Mouse (Mus musculus) midbrain, embryonic 16.5 days (tissue): ENCODE data around the gene Gm42742. TPM values are rescaled to one million over a fixed set of nuclear protein-coding genes. Genes with fewer than 3 reads are reported as not detected.

ENCODE experiments used
- ATAC-seq: fragments of 200-750 bp; cut with Nextera tagmentation; 2 replicates; pipeline ENCODE4 v1.8.0; 2017; ENCODE audit warnings: moderate TSS enrichment
- H3K27ac ChIP-seq: fragments of 300-500 bp; sonication (generic); 2 replicates; pipeline ENCODE4 v1.5.1; 2014; ENCODE audit warnings: mild to moderate bottlenecking, low read length, mixed read lengths
- H3K27me3 ChIP-seq: fragments of 300-500 bp; sonication (generic); 2 replicates; pipeline ENCODE4 v1.6.1; 2014; ENCODE audit warnings: low read depth, low read length, mixed read lengths; ENCODE audit not compliant: control insufficient read depth, insufficient read depth
- H3K36me3 ChIP-seq: fragments of 300-500 bp; sonication (generic); 2 replicates; pipeline ENCODE4 v1.6.1; 2014; ENCODE audit warnings: mild to moderate bottlenecking, low read length, moderate library complexity, mixed read lengths; ENCODE audit not compliant: control insufficient read depth, insufficient read depth
- H3K4me1 ChIP-seq: fragments of 300-500 bp; sonication (generic); 2 replicates; pipeline ENCODE4 v1.6.1; 2014; ENCODE audit warnings: mild to moderate bottlenecking, low read length, mixed read lengths; ENCODE audit not compliant: control insufficient read depth, insufficient read depth
- H3K4me2 ChIP-seq: fragments of 300-500 bp; sonication (generic); 2 replicates; pipeline ENCODE4 v1.6.1; 2014; ENCODE audit warnings: mild to moderate bottlenecking, low read length, mixed read lengths
- H3K4me3 ChIP-seq: fragments of 300-500 bp; sonication (generic); 2 replicates; pipeline ENCODE4 v1.5.1; 2014; ENCODE audit warnings: low read depth, mild to moderate bottlenecking, low read length, moderate library complexity, mixed read lengths
- H3K9ac ChIP-seq: fragments of 300-500 bp; sonication (generic); 2 replicates; pipeline ENCODE4 v1.6.1; 2014; ENCODE audit warnings: low read depth, low read length, mixed read lengths
- H3K9me3 ChIP-seq: fragments of 300-500 bp; sonication (generic); replicated peaks from 2 replicates; pipeline ENCODE4 v1.6.1; 2014; ENCODE audit warnings: mild to moderate bottlenecking, low read length, mixed read lengths; ENCODE audit not compliant: control insufficient read depth, poor library complexity, severe bottlenecking
- WGBS: fragments of 180-500 bp; shearing (Covaris S2); extraction: QIAGEN DNeasy Blood & Tissue Kit; methylation state at CpG from one replicate; pipeline ENCODE4 v1.1.7; 2014; 5-methylcytosine and 5-hydroxymethylcytosine counted together
- microRNA-seq: library from miRNA; unstranded; fragments of <30 nt; microRNA quantifications from one replicate; pipeline ENCODE4, GENCODE M21; 2017
- polyA plus RNA-seq: library from polyadenylated mRNA; unstranded; fragments of >200 nt; fragmentation: Nextera tagmentation; extraction: Ambion mirVana; gene quantifications from 2 replicates; pipeline ENCODE4 v1.2.1, GENCODE M21; 2015

The Gm42742 gene
- polyA plus RNA-seq, 1 experiment from 2014 or later = 61.5 TPM

DNA sequence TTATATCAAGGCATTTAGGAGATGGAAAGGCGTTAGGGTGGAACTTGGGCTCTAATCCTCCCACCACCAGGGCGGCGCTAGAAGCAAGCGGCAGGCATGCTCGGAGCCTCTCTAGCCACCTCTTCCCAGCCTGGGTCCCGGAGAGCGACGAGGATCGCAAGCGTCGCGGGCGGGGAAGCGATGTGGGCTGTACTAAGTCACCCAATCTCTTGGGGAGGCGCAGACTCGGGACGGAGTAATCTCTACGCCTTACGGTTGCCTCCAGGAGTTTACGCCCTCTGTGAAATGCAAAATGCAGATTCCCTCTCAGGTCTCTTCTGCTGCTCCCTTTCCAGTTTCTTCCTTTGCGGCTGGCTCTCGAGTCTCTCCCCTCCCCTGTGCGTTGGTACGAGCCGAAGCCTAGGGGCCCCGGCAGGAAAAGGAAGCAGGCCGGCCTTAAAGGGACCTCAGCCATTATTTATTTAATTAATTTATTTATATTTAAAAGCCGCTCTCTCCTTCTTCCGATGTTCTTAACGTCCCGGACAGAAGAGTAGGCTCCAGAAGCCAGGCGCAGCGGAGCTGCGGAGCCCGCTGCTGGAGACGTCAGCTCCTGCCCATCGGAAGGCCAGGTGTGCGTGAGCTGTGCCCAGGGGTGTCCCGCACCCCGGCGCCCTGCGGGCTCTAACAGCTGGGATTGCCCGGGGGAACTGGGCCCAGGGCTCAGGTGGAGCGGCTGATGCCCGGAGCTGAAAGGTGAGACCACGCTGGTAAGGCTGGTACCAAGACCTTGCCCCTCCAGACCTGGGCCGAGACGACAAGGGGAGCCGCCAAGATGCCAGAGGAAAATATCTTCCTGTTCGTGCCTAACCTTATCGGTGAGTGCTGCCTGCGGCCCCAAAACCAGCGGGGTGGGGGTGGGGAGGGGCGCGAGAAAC is 44.7 kb downstream of the Gm42742 start, which contains the start of gene Cdiptos:
Gene Cdiptos (minus strand): TSS at position 149 of the 917 bp plus-strand sequence.
- 0% methylated on average over 55 of the region's 55 CpGs for WGBS
- Histone ChIP-seq H3K27me3 (no peaks in the 10 kb centered on the region), H3K9me3 (no peaks in the 10 kb centered on the region), H3K27ac (peak within 1 kb of the TSS; percentile 96), H3K4me3 (peak within 1 kb of the TSS; percentile 76), H3K4me2 (peak within 1 kb of the TSS; percentile 83), H3K4me1 (peaks cover 10% of the 10 kb centered on the region), H3K9ac (peak within 1 kb of the TSS; percentile 95), H3K36me3 (peaks cover 21% of the 10 kb centered on the region)
- ATAC-seq = peak; percentile 96

DNA sequence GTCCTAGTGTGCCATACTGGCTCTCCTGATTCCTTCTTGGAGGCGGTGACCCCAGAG is 45.2 kb downstream of the Gm42742 start, which contains the start of gene Cdipt:
Gene Cdipt (plus strand): TSS at position 22 of the 57 bp plus-strand sequence.
- ATAC-seq = no peak
- peak within 1 kb of the TSS; percentile 96 for H3K27ac ChIP-seq
- peak within 1 kb of the TSS; percentile 83 for H3K4me2 ChIP-seq
- WGBS = 5% methylated on average over 1 of the region's 1 CpGs
- peak within 1 kb of the TSS; percentile 95 for H3K9ac ChIP-seq
- no peaks in the 10 kb centered on the region for H3K27me3 ChIP-seq
- peaks cover 22% of the 10 kb centered on the region for H3K36me3 ChIP-seq
- no peaks in the 10 kb centered on the region for H3K9me3 ChIP-seq
- peak within 1 kb of the TSS; percentile 76 for H3K4me3 ChIP-seq
- peaks cover 10% of the 10 kb centered on the region for H3K4me1 ChIP-seq

DNA sequence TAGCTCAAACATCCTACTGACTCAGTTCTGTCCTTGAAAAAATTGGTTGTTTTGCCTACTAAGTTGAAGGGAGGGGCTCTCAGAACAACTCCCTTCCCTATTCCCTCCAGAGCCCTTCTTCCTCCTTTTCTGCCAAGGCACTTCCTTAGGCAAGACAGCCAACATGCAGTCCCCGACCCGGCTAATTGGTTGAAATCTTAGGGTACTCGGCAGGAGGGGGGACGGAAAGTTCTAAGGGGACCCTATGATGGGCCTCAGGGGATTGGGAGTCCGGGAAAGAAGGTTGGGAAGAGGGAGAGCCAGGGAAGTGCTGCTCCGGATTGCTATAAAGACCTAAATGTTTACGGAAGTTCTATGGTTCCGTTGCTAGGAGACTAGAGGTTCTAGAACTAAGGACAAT is 45.4 kb downstream of the Gm42742 start:
- H3K4me1 ChIP-seq = peaks cover 10% of the 10 kb centered on the region
- ATAC-seq = no peak; the same call in 1 of the 2 replicates
- H3K36me3 ChIP-seq = peaks cover 24% of the 10 kb centered on the region
- H3K27ac ChIP-seq = peak overlapping the region; percentile 23; the same call in 1 of the 2 replicates
- no peaks in the 10 kb centered on the region for H3K27me3 ChIP-seq
- H3K4me2 ChIP-seq = peak overlapping the region; percentile 37
- H3K9ac ChIP-seq = no peak overlapping the region
- H3K9me3 ChIP-seq = no peaks in the 10 kb centered on the region
- H3K4me3 ChIP-seq = peak overlapping the region; percentile 76; the same call in 1 of the 2 replicates
- WGBS = 15% methylated on average over 8 of the region's 8 CpGs

DNA sequence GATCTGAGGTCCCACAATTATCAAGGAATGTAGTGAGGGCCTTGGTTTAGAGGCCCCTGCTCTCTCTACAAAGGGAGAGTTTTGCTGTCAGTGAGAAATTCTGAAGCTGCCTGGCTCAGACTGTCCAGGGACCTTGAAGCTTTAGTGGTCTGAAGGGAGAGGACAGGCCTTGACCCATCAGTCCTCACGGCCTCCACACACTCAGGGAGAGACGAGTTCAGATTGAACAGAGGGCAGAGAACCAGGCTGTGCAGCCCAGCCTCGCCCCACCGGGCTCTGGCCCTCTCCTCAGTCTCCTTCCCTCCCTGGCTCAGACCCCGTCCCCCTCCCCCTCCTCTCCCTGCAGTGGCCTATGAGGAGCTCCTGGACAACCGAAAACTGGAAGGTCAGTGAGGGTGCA is 53.5 kb downstream of the Gm42742 start:
- Histone ChIP-seq H3K36me3 (peaks cover 63% of the 10 kb centered on the region), H3K4me2 (no peak overlapping the region), H3K27me3 (no peaks in the 10 kb centered on the region), H3K27ac (no peak overlapping the region), H3K4me1 (no peaks in the 10 kb centered on the region), H3K9ac (no peak overlapping the region), H3K9me3 (no peaks in the 10 kb centered on the region), H3K4me3 (no peak overlapping the region)
- WGBS = 60% methylated on average over 6 of the region's 6 CpGs
- ATAC-seq = no peak

DNA sequence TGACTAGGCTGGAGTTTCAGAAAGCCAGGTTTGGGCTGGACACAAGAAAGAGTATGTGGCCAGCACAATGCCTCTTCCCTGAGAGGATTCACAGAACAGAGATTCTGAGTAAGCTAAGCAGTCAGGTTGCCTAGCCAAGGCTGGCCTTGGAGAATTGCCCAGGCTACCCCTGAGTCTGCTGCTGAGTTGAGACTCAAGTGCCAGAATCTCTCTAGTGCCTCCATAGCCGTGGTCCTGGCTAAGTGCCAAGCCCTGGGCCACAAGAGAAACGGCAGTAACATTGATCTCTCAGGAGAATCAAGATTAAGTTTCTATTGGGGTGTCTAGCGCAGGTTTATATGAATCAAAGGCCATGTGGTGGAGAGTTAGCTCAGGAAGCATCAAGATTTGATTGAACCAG is 55.3 kb downstream of the Gm42742 start:
- H3K27ac ChIP-seq = no peak overlapping the region
- H3K4me2 ChIP-seq = no peak overlapping the region
- no peak for ATAC-seq
- 55% methylated on average over 3 of the region's 3 CpGs for WGBS
- no peak overlapping the region for H3K4me3 ChIP-seq
- H3K27me3 ChIP-seq = peaks cover 3% of the 10 kb centered on the region
- H3K9ac ChIP-seq = no peak overlapping the region
- H3K4me1 ChIP-seq = no peaks in the 10 kb centered on the region
- H3K9me3 ChIP-seq = no peaks in the 10 kb centered on the region
- H3K36me3 ChIP-seq = peaks cover 61% of the 10 kb centered on the region

Small RNA genes within 50 kb of the gene (microRNA-seq; reads per million reads assigned to microRNA genes)
- not detected for gene Gm44343

Other genes with a start within 250 kb of the Gm42742 start
- 162 and 191 TPM in 2 replicates for gene Ypel3, start 244.1 kb downstream of the Gm42742 start, polyA plus RNA-seq
- 0.51 and 0.64 TPM in 2 replicates for gene Tbx6, start 239.6 kb downstream of the Gm42742 start, polyA plus RNA-seq
- 155 and 182 TPM in 2 replicates for gene Ppp4c, start 228.6 kb downstream of the Gm42742 start, polyA plus RNA-seq
- 55.0 and 61.1 TPM in 2 replicates for gene Fam57b, start 223.4 kb downstream of the Gm42742 start, polyA plus RNA-seq
- gene 4930451I11Rik, start 189.5 kb downstream of the Gm42742 start, polyA plus RNA-seq = not detected in 2 replicates
- gene Doc2a, start 173.7 kb downstream of the Gm42742 start, polyA plus RNA-seq = 24.2 and 35.8 TPM in 2 replicates
- 19.8 and 20.0 TPM in 2 replicates for gene Hirip3, start 159.1 kb downstream of the Gm42742 start, polyA plus RNA-seq
- gene Ino80e, start 158.7 kb downstream of the Gm42742 start, polyA plus RNA-seq = 94.6 and 98.3 TPM in 2 replicates
- 64.8 and 66.7 TPM in 2 replicates for gene Taok2, start 136.4 kb downstream of the Gm42742 start, polyA plus RNA-seq
- 33.2 and 34.0 TPM in 2 replicates for gene Tmem219, start 98.2 kb downstream of the Gm42742 start, polyA plus RNA-seq
- gene Kctd13, start 92.2 kb downstream of the Gm42742 start, polyA plus RNA-seq = 135 and 140 TPM in 2 replicates
- 10.4 TPM in 2 replicates for gene Asphd1, start 71.5 kb downstream of the Gm42742 start, polyA plus RNA-seq
- gene Sez6l2, start 70.5 kb downstream of the Gm42742 start, polyA plus RNA-seq = 44.6 and 50.2 TPM in 2 replicates
- 132 and 141 TPM in 2 replicates for gene Cdipt, start 45.2 kb downstream of the Gm42742 start, polyA plus RNA-seq
- gene Cdiptos, start 45.0 kb downstream of the Gm42742 start, polyA plus RNA-seq = 0.69 and 0.96 TPM in 2 replicates
- 2.9 and 3.2 TPM in 2 replicates for gene Mvp, start 6.5 kb downstream of the Gm42742 start, polyA plus RNA-seq
- 0.50 TPM in 1 of 2 replicates, not detected in the other for gene Pagr1b, start 4.6 kb downstream of the Gm42742 start, polyA plus RNA-seq
- 33.8 and 62.5 TPM in 2 replicates for gene Pagr1a, start 3.7 kb downstream of the Gm42742 start, polyA plus RNA-seq
- 40.9 and 63.3 TPM in 2 replicates for gene Prrt2, start 114 bp upstream of the Gm42742 start, polyA plus RNA-seq
- gene Maz, start 5.9 kb upstream of the Gm42742 start, polyA plus RNA-seq = 46.7 and 51.5 TPM in 2 replicates
- 16.6 and 17.6 TPM in 2 replicates for gene Kif22, start 21.4 kb upstream of the Gm42742 start, polyA plus RNA-seq
- not detected in 2 replicates for gene Zg16, start 66.2 kb upstream of the Gm42742 start, polyA plus RNA-seq
- gene AI467606, start 70.3 kb upstream of the Gm42742 start, polyA plus RNA-seq = 1.7 and 2.5 TPM in 2 replicates
- gene Qprt, start 101.1 kb upstream of the Gm42742 start, polyA plus RNA-seq = 0.68 and 0.77 TPM in 2 replicates
- 0.05 TPM in 1 of 2 replicates, not detected in the other for gene Spn, start 116.7 kb upstream of the Gm42742 start, polyA plus RNA-seq
- 76.1 and 85.7 TPM in 2 replicates for gene Cd2bp2, start 175.0 kb upstream of the Gm42742 start, polyA plus RNA-seq
- 30.7 and 31.2 TPM in 2 replicates for gene Tbc1d10b, start 187.4 kb upstream of the Gm42742 start, polyA plus RNA-seq
- 2.8 and 4.8 TPM in 2 replicates for gene Mylpf, start 187.8 kb upstream of the Gm42742 start, polyA plus RNA-seq
- 48.7 and 54.9 TPM in 2 replicates for gene Zfp553, start 212.0 kb upstream of the Gm42742 start, polyA plus RNA-seq
- gene Sept1, start 212.0 kb upstream of the Gm42742 start, polyA plus RNA-seq = 14.3 and 15.5 TPM in 2 replicates
- gene Zfp771, start 223.2 kb upstream of the Gm42742 start, polyA plus RNA-seq = 64.5 and 70.4 TPM in 2 replicates
- 112 and 120 TPM in 2 replicates for gene Dctpp1, start 239.6 kb upstream of the Gm42742 start, polyA plus RNA-seq